ENCODE assay signal across 13 mouse cellular contexts in genomic region chr1:88224029-88224776, GRCm38 (mm10). TPM values are rescaled to one million over a fixed set of nuclear protein-coding genes. Genes with fewer than 3 reads are reported as not detected.
DNase-seq lines count a peak whose midpoint lies in the region; ATAC-seq lines count a peak whose summit lies in the region.
"Had no signal": no experiment of that assay in that cellular context is flagged by ENCODE, and none has a peak within 500 bp of the region (broad histone marks: within the 10 kb centered on the region; RNA-seq: fewer than 3 reads in every experiment).

No protein-coding gene starts in this region.

- H3K27me3 ChIP-seq in kidney, embryonic 16.5 days (ENCODE audit: insufficient read depth, low read length): no peaks in the 10 kb centered on the region
- H3K27me3 ChIP-seq in hindbrain, embryonic 12.5 days: no peaks in the 10 kb centered on the region
- H3K27me3 ChIP-seq: neural tube, embryonic 12.5 days had no signal

- H3K4me3 ChIP-seq in kidney, embryonic 16.5 days (ENCODE audit: low read length): no peak overlapping the region
- no peak overlapping the region for H3K4me3 ChIP-seq in hindbrain, embryonic 12.5 days
- H3K4me3 ChIP-seq: neural tube, embryonic 12.5 days had no signal

- no peaks in the 10 kb centered on the region for H3K36me3 ChIP-seq in kidney, embryonic 16.5 days (ENCODE audit: insufficient read depth, low read length)
- no peaks in the 10 kb centered on the region for H3K36me3 ChIP-seq in hindbrain, embryonic 12.5 days
- H3K36me3 ChIP-seq: neural tube, embryonic 12.5 days had no signal

- no peak overlapping the region for H3K9ac ChIP-seq in kidney, embryonic 16.5 days (replicated peaks; ENCODE audit: low read length)
- H3K9ac ChIP-seq in hindbrain, embryonic 12.5 days: no peak overlapping the region
- H3K9ac ChIP-seq: neural tube, embryonic 12.5 days had no signal

- no peak overlapping the region for H3K27ac ChIP-seq in kidney, embryonic 16.5 days (ENCODE audit: low read length)
- H3K27ac ChIP-seq in hindbrain, embryonic 12.5 days: no peak overlapping the region
- H3K27ac ChIP-seq: neural tube, embryonic 12.5 days had no signal

- no peaks in the 10 kb centered on the region for H3K4me1 ChIP-seq in kidney, embryonic 16.5 days (ENCODE audit: insufficient read depth, low read length)
- H3K4me1 ChIP-seq in hindbrain, embryonic 12.5 days: no peaks in the 10 kb centered on the region
- H3K4me1 ChIP-seq: neural tube, embryonic 12.5 days had no signal

- H3K9me3 ChIP-seq in kidney, embryonic 16.5 days (ENCODE audit: low read length): peaks cover 43% of the 10 kb centered on the region
- peaks cover 43% of the 10 kb centered on the region for H3K9me3 ChIP-seq in hindbrain, embryonic 12.5 days (replicated peaks)

- 72% methylated on average over 2 of the region's 2 CpGs for WGBS in kidney, embryonic 16.5 days
- 67% methylated on average over 2 of the region's 2 CpGs for WGBS in hindbrain, embryonic 12.5 days

- ATAC-seq in kidney, embryonic 16.5 days (ENCODE audit: low FRiP score, low TSS enrichment): no peak
- ATAC-seq in hindbrain, embryonic 12.5 days (ENCODE audit: low FRiP score): no peak
- ATAC-seq: forebrain, embryonic 16.5 days had no signal

- no peak overlapping the region for H3K4me2 ChIP-seq in kidney, embryonic 16.5 days (replicated peaks; ENCODE audit: low read depth, low read length)
- no peak overlapping the region for H3K4me2 ChIP-seq in hindbrain, embryonic 12.5 days (replicated peaks)
- H3K4me2 ChIP-seq: neural tube, embryonic 12.5 days had no signal

- DNase-seq in kidney, postnatal 14 days: peak; percentile 39
- peak; percentile 60 to 67 for DNase-seq in adrenal gland, postnatal 36 days
- peak; percentile 27 for DNase-seq in heart, adult 8-10 months (ENCODE audit: low spot score)
- peak; percentile 39 to 44 for DNase-seq in lung, postnatal 4 days
- no peak for DNase-seq in cerebellum, adult 9-11 months
- no peak for DNase-seq in cerebellum, postnatal 36 days

RNA-seq across cellular contexts. Expression of gene Mroh2a, which starts 2.6 kb away (rescaled TPM):
- 1.3 and 2.8 TPM in 2 replicates for polyA plus RNA-seq in kidney, embryonic 16.5 days (2015; fragmentation: Nextera tagmentation; extraction: Ambion mirVana)
- under 1 TPM; 0.30 to 0.43 TPM for total RNA-seq in adrenal gland, postnatal 36 days (2021)
- under 1 TPM in 1 of 4 experiments, not detected in 3; 0.35 TPM for total RNA-seq in heart, adult 8-10 months (2022)
- polyA plus RNA-seq in hindbrain, embryonic 12.5 days (2016; fragmentation: Nextera tagmentation; extraction: Ambion mirVana): 1.0 and 1.3 TPM in 2 replicates

RNA-seq across cellular contexts. Expression of gene Ugt1a1, which starts 12.4 kb away (rescaled TPM):
- 2.4 TPM in 2 replicates for polyA plus RNA-seq in kidney, embryonic 16.5 days (2015; fragmentation: Nextera tagmentation; extraction: Ambion mirVana)
- 10 to 100 TPM in 1 of 2 experiments, under 1 TPM in 1; 0.73 to 55.5 TPM for total RNA-seq in adrenal gland, postnatal 36 days (2021)
- not detected for total RNA-seq in heart, adult 8-10 months (2022)
- polyA plus RNA-seq in hindbrain, embryonic 12.5 days (2016; fragmentation: Nextera tagmentation; extraction: Ambion mirVana): not detected in 2 replicates
- total RNA-seq: hematopoietic stem cell, adult 5-6 weeks had no signal
- polyA plus RNA-seq: forebrain, embryonic 16.5 days; neural tube, embryonic 12.5 days had no signal

RNA-seq across cellular contexts. Expression of gene Dnajb3, which starts 18.6 kb away (rescaled TPM):
- 10.4 and 11.2 TPM in 2 replicates for polyA plus RNA-seq in kidney, embryonic 16.5 days (2015; fragmentation: Nextera tagmentation; extraction: Ambion mirVana)
- total RNA-seq in adrenal gland, postnatal 36 days (2021): 1 to 10 TPM; 1.5 to 5.9 TPM
- total RNA-seq in heart, adult 8-10 months (2022): under 1 TPM; 0.26 to 0.60 (median 0.41) TPM
- 14.1 and 19.0 TPM in 2 replicates for polyA plus RNA-seq in hindbrain, embryonic 12.5 days (2016; fragmentation: Nextera tagmentation; extraction: Ambion mirVana)
- total RNA-seq: hematopoietic stem cell, adult 5-6 weeks; megakaryocyte, adult 5-6 weeks had no signal

RNA-seq across cellular contexts. Expression of gene Ugt1a2, which starts 23.8 kb away (rescaled TPM):
- 68.4 and 84.9 TPM in 2 replicates for polyA plus RNA-seq in kidney, embryonic 16.5 days (2015; fragmentation: Nextera tagmentation; extraction: Ambion mirVana)
- total RNA-seq in adrenal gland, postnatal 36 days (2021): under 1 TPM in 1 of 2 experiments, not detected in 1; 0.33 TPM
- under 1 TPM in 1 of 4 experiments, not detected in 3; 0.12 TPM for total RNA-seq in heart, adult 8-10 months (2022)
- polyA plus RNA-seq in hindbrain, embryonic 12.5 days (2016; fragmentation: Nextera tagmentation; extraction: Ambion mirVana): 0.10 and 0.12 TPM in 2 replicates
- total RNA-seq: hematopoietic stem cell, adult 5-6 weeks; left cerebral cortex, postnatal 14 days had no signal
- polyA plus RNA-seq: forebrain, embryonic 16.5 days; neural tube, embryonic 12.5 days had no signal

RNA-seq across cellular contexts. Expression of gene Hjurp, which starts 53.2 kb away (rescaled TPM):
- polyA plus RNA-seq in kidney, embryonic 16.5 days (2015; fragmentation: Nextera tagmentation; extraction: Ambion mirVana): 168 and 187 TPM in 2 replicates
- 10 to 100 TPM; 31.0 to 35.9 TPM for total RNA-seq in adrenal gland, postnatal 36 days (2021)
- 10 to 100 TPM; 10.6 to 14.2 (median 11.0) TPM for total RNA-seq in heart, adult 8-10 months (2022)
- 167 and 169 TPM in 2 replicates for polyA plus RNA-seq in hindbrain, embryonic 12.5 days (2016; fragmentation: Nextera tagmentation; extraction: Ambion mirVana)

Comparison
In these comparisons a context has a peak if more than half of its experiments do, and no peak if none do; other contexts are left out.
1. DNase-seq: peak in kidney, postnatal 14 days (single experiment), adrenal gland, postnatal 36 days (2 of 2), heart, adult 8-10 months (single experiment) and lung, postnatal 4 days (2 of 2); none in cerebellum, adult 9-11 months (single experiment) and cerebellum, postnatal 36 days (0 of 2).